Mouse (Mus musculus): ENCODE measurements at regions not wholly inside any gene's neighbourhood (a gene's known extent, or its start where the extent isn't known, plus 50 kb on each side); places are given as distances from the start of the nearest gene placed in this dataset.

GRCm38 (mm10) chrX:12826646-12827045, 64.8 kb upstream of the Med14 start:
- TF ChIP-seq CTCF (IDR thresholded peaks at IDR 0.05; ENCODE audit: borderline replicate concordance, control insufficient read depth, extremely low read depth, insufficient read depth, low read length, poor library complexity) (no peak), POLR2A (IDR thresholded peaks at IDR 0.05; ENCODE audit: control insufficient read depth, extremely low read depth, insufficient read depth, low read length, poor library complexity) (no peak)

All from thymus, adult 2 months (tissue).